Mouse (Mus musculus): ENCODE measurements around the gene Cacna1s.

Cacna1s gene

GRCm38 (mm10) chr1:136052547-136052946, at the start of gene Cacna1s:
Cacna1s (plus strand) TSS chr1:136052750.
- DNase-seq (ENCODE audit: low spot score) = no peak

GRCm38 (mm10) chr1:136006292-136006748, 46.2 kb upstream of the Cacna1s start, which contains the start of gene Igfn1:
Igfn1 (minus strand) TSS chr1:136006342.
- DNase-seq (ENCODE audit: low spot score) = no peak

- peak; percentile 90 for DNase-seq (ENCODE audit: low spot score)
These were observed 45.1 kb upstream of the Cacna1s start, which contains the start of gene Tmem9 for GRCm38 (mm10) chr1:136007211-136008158. Tmem9 (plus strand) TSS chr1:136008150.

GRCm38 (mm10) chr1:136008159-136008533, 44.4 kb upstream of the Cacna1s start:
- no peak for DNase-seq (ENCODE audit: low spot score)

- no peak for DNase-seq (ENCODE audit: low spot score)
These were observed 42.3 kb upstream of the Cacna1s start for GRCm38 (mm10) chr1:136010247-136010646.

GRCm38 (mm10) chr1:136013513-136013912, 39.0 kb upstream of the Cacna1s start:
- no peak for DNase-seq (ENCODE audit: low spot score)

GRCm38 (mm10) chr1:136014796-136015502, 37.6 kb upstream of the Cacna1s start:
- no peak for DNase-seq (ENCODE audit: low spot score)

GRCm38 (mm10) chr1:136017307-136017706, 35.2 kb upstream of the Cacna1s start:
- DNase-seq (ENCODE audit: low spot score) = peak; percentile 37

- DNase-seq (ENCODE audit: low spot score) = peak; percentile 98
These were observed 34.6 kb upstream of the Cacna1s start for GRCm38 (mm10) chr1:136017907-136018313.

- peak; percentile 27 for DNase-seq (ENCODE audit: low spot score)
These were observed 34.0 kb upstream of the Cacna1s start for GRCm38 (mm10) chr1:136018390-136019189.

GRCm38 (mm10) chr1:136030201-136030600, 22.3 kb upstream of the Cacna1s start:
- peak; percentile 35 for DNase-seq (ENCODE audit: low spot score)

- no peak for DNase-seq (ENCODE audit: low spot score)
These were observed 20.9 kb upstream of the Cacna1s start for GRCm38 (mm10) chr1:136031697-136032096.

- DNase-seq (ENCODE audit: low spot score) = no peak
These were observed 19.6 kb upstream of the Cacna1s start for GRCm38 (mm10) chr1:136032961-136033360.

- no peak for DNase-seq (ENCODE audit: low spot score)
These were observed 13.6 kb upstream of the Cacna1s start for GRCm38 (mm10) chr1:136038746-136039538.

- DNase-seq (ENCODE audit: low spot score) = peak; percentile 27
These were observed 12.1 kb upstream of the Cacna1s start for GRCm38 (mm10) chr1:136040452-136040851.

GRCm38 (mm10) chr1:136040874-136041273, 11.7 kb upstream of the Cacna1s start:
- no peak for DNase-seq (ENCODE audit: low spot score)

- peak; percentile 86 for DNase-seq (ENCODE audit: low spot score)
These were observed 6.8 kb upstream of the Cacna1s start for GRCm38 (mm10) chr1:136045774-136046173.

GRCm38 (mm10) chr1:136047432-136047831, 5.1 kb upstream of the Cacna1s start:
- DNase-seq (ENCODE audit: low spot score) = peak; percentile 63

- no peak for DNase-seq (ENCODE audit: low spot score)
These were observed 4.7 kb upstream of the Cacna1s start for GRCm38 (mm10) chr1:136047894-136048293.

- DNase-seq (ENCODE audit: low spot score) = no peak
These were observed 2.1 kb upstream of the Cacna1s start, which contains the start of gene Ascl5 for GRCm38 (mm10) chr1:136050312-136051012. Ascl5 (plus strand) TSS chr1:136050804.
